Mouse (Mus musculus): ENCODE data around the gene Fuz. TPM values are rescaled to one million over a fixed set of nuclear protein-coding genes. Genes with fewer than 3 reads are reported as not detected.

The Fuz gene
- polyA plus RNA-seq, 1 experiment from 2014 or later, result 19.3 TPM

DNA sequence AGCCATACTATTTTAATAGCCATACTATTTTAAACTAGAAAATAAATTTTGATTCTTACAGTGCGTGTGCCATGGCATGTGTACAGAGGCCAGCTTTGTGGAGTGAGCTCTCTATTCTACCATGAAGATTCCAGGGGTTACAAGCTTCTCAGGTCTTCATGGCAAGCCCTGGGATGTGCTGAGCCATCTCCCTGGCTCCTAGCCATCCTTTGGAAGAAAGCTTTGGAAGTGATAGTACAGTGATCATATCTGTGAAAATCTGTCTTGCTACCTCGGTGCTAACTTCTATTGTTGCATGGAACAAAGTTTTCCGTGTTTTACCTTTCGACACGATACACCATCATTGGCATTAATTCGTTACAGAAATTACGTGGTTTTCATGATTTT, 680 bp upstream of the Fuz start:
- H3K9ac ChIP-seq, result no peak overlapping the region
- peak overlapping the region; percentile 80 for H3K4me2 ChIP-seq
- H3K27me3 ChIP-seq, result no peaks in the 10 kb centered on the region
- peak overlapping the region; percentile 56 for H3K4me3 ChIP-seq
- peaks cover 67% of the 10 kb centered on the region for H3K4me1 ChIP-seq (replicated peaks)
- no peaks in the 10 kb centered on the region for H3K9me3 ChIP-seq
- H3K36me3 ChIP-seq, result peaks cover 16% of the 10 kb centered on the region
- ATAC-seq (ENCODE audit: low FRiP score), result no peak
- peak overlapping the region; percentile 93 for H3K27ac ChIP-seq
- 24% methylated on average over 7 of the region's 7 CpGs for WGBS

DNA sequence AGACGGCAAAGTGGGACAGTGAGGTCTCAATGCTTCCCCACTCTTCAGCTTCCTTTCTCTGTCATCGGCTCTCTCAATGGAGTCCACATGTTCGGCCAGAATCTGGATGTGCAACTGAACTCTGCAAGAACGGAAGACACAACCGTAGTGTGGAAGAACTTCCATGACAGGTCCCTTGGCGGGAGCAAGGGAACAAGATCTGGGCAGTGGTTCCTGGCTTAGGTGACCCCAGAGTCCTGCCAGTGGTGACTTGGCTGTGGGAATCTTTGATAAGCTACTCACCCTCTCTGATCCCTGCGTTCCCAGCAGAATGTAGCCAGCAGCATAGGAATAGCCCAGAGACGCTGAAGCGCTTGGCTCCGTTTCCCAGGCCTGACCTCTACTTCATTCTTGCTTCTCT, 620 bp downstream of the Fuz start:
- Histone ChIP-seq H3K27ac (peak overlapping the region; percentile 93), H3K4me3 (peak overlapping the region; percentile 56), H3K27me3 (no peaks in the 10 kb centered on the region), H3K9me3 (no peaks in the 10 kb centered on the region), H3K36me3 (peaks cover 29% of the 10 kb centered on the region), H3K9ac (peak overlapping the region; percentile 76), H3K4me2 (peak overlapping the region; percentile 80), H3K4me1 (replicated peaks) (peaks cover 61% of the 10 kb centered on the region)
- WGBS, result 28% methylated on average over 10 of the region's 10 CpGs
- no peak for ATAC-seq (ENCODE audit: low FRiP score)

DNA sequence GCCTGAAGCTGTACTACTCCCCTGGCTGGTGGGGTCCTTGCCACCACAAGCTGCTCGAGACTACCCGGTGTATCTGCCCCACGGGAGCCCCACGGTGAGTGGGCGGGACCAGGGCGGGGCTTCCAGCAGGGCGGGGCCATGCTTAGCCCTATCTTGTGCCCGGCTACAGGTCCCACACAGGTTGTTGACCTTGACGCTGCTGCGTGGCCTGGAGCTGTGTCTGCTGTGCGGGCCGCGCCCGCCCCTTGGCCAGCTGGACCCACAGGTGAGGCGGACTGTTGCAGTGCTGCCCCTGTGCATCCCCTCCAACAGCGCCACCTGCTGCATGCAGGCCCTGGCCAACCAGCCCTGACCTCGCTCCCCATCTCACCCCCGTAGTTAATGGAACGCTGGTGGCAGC, 2.7 kb downstream of the Fuz start:
- no peak for ATAC-seq (ENCODE audit: low FRiP score)
- Histone ChIP-seq H3K4me2 (peak overlapping the region; percentile 30; the same call in 1 of the 2 replicates), H3K9me3 (no peaks in the 10 kb centered on the region), H3K36me3 (peaks cover 49% of the 10 kb centered on the region), H3K4me1 (replicated peaks) (peaks cover 53% of the 10 kb centered on the region), H3K9ac (peak overlapping the region; percentile 76; the same call in 1 of the 2 replicates), H3K27ac (peak overlapping the region; percentile 4; the same call in 1 of the 2 replicates), H3K27me3 (no peaks in the 10 kb centered on the region), H3K4me3 (no peak overlapping the region)
- 39% methylated on average over 19 of the region's 19 CpGs for WGBS

DNA sequence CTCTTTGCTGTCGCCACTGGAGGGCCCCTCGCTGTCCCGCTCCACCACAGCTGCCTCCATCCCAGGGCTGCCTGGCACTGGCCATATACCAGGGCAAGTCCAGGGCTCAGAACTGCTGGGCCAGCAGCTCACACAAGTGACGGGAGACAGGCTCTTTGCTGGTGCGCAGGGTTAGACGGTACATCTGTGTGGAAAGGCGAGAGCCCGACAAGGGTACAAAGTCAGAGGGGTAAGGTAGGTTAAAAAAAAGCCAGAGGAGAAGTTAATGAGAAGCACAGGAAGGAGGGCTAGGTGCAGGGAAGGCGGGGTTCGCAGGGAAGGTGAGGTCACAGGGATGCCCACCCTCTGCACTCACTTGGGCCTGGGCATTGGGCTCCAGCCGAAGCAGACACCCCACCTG, 4.8 kb downstream of the Fuz start:
- Histone ChIP-seq H3K36me3 (peaks cover 69% of the 10 kb centered on the region), H3K4me1 (replicated peaks) (peaks cover 38% of the 10 kb centered on the region), H3K4me3 (no peak overlapping the region), H3K9ac (no peak overlapping the region; the same call in 1 of the 2 replicates), H3K27me3 (no peaks in the 10 kb centered on the region), H3K9me3 (no peaks in the 10 kb centered on the region), H3K27ac (no peak overlapping the region), H3K4me2 (no peak overlapping the region)
- whole genome bisulfite sequencing, result 85% methylated on average over 11 of the region's 11 CpGs
- ATAC-seq (ENCODE audit: low FRiP score), result no peak

DNA sequence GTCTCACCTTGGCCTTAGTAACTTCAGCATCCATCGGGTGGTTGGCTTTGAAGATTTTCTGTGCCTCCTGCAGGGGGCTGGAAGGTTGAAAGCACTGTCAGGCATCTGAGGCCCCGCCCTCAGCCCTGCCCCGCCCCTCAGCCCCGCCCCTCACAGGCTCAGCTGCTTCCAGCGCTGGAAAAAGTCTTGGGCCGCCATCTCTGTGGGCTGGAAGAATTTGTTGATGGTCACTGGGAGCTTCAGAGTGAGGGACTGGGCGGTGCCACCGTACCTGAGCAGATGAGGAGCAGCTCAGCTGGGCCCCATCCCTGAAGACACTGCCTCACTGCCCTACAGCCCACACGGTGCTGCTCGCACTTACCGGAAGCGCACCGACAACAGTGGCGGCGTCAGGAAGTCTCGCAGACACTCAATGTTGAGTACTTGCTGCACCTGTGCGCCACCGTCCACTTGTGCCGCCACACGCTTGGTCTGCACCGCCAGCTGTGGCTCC, 5.4 kb downstream of the Fuz start:
- no peak for ATAC-seq (ENCODE audit: low FRiP score)

DNA sequence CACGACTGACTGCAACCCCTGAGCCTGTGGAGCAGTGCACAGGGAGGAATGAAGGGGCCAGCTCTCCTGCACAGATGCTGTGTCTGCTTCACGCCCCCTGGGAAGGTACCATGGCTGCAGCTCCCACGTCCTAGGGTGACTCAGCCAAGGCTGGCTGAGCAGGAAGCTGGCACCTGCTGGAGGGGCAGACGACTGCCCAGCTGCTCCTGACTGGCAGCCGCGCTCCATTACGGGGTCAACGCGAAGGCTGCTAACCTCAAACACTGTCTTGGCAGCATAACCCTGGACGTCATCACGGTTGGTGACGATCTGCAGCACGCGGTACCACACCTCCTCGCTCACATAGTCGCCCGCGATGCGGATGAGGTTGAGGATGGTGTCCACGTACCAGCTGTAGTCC, 9.6 kb downstream of the Fuz start:
- Histone ChIP-seq H3K27me3 (no peaks in the 10 kb centered on the region), H3K4me1 (replicated peaks) (peaks cover 11% of the 10 kb centered on the region), H3K9me3 (no peaks in the 10 kb centered on the region), H3K9ac (no peak overlapping the region), H3K36me3 (peaks cover 99% of the 10 kb centered on the region), H3K27ac (no peak overlapping the region), H3K4me3 (no peak overlapping the region), H3K4me2 (no peak overlapping the region)
- WGBS, result 93% methylated on average over 20 of the region's 20 CpGs
- no peak for ATAC-seq (ENCODE audit: low FRiP score)

More for the DNA sequence above, 5.4 kb downstream of the Fuz start:
- peaks cover 76% of the 10 kb centered on the region for H3K36me3 ChIP-seq
- 0 out of 2 replicates have a peak overlapping the region, but pooled peaks have one; percentile 44 for H3K27ac ChIP-seq
- no peak overlapping the region for H3K4me3 ChIP-seq
- 20% methylated on average over 21 of the region's 21 CpGs for WGBS
- H3K27me3 ChIP-seq, result no peaks in the 10 kb centered on the region
- H3K4me2 ChIP-seq, result peak overlapping the region; percentile 42
- peaks cover 37% of the 10 kb centered on the region for H3K4me1 ChIP-seq (replicated peaks)
- peak overlapping the region; percentile 35; the same call in 1 of the 2 replicates for H3K9ac ChIP-seq
- no peaks in the 10 kb centered on the region for H3K9me3 ChIP-seq

DNA sequence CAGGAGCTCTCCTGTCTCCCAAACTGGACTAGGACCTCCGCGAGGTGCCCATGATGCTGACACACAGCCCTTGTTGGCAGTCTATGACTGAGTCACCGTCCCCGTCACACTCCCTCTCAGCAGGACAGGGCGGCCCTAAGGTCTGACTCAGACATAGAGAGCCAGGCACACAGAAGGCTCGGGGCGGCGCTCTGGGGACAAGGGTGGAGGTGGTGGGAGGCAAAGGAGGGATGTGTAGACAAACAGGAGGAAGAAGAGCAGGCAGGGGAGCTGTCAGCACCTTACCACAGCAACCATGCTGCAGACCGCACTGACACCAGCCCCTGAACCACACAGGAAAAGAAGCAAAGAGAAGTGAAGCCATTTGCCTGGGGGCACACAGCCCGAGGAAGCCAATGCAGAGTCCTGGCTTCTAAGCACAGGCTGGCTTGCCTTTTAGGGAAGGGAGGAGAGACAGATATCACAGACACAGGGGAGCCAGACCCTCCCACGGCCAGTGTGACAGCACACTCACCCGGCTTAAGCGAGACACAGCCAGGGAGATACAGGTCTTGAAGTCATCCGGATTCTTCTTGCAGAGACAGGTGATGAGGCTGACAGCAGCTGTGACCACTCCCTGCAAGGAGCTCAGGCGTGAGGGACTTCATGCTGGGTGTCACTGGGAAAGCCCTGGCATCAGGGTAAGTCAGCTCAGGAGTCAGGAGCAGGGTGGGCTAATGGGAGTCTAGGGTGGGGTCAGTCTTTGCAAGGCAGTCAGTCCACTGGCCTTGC, 13.0 kb downstream of the Fuz start:
- peaks cover 100% of the 10 kb centered on the region for H3K36me3 ChIP-seq
- no peaks in the 10 kb centered on the region for H3K9me3 ChIP-seq
- no peak overlapping the region for H3K4me2 ChIP-seq
- H3K27ac ChIP-seq, result no peak overlapping the region
- no peak for ATAC-seq (ENCODE audit: low FRiP score)
- H3K9ac ChIP-seq, result no peak overlapping the region
- H3K27me3 ChIP-seq, result no peaks in the 10 kb centered on the region
- WGBS, result 93% methylated on average over 15 of the region's 15 CpGs
- no peak overlapping the region for H3K4me3 ChIP-seq
- no peaks in the 10 kb centered on the region for H3K4me1 ChIP-seq (replicated peaks)

DNA sequence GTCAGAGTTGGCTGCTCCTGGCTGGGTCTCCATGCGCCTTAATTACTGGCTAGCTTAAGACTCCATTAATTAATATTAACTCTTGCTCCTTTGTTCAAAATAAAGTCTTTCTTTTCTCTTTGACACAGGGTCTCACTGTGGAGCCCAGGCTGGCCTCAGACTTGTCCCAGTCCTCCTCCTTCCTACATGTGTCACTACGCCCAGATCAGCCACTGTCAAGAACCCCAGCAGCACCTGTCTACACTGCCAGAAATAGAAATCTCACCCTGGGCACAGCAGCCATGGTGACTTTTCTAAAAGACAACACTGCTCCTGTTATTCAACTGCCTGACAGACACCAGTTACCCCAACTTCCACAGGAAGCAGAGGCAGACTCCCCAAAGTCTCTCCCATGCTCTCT, 18.5 kb downstream of the Fuz start:
- Histone ChIP-seq H3K27me3 (no peaks in the 10 kb centered on the region), H3K9me3 (no peaks in the 10 kb centered on the region), H3K36me3 (peaks cover 72% of the 10 kb centered on the region), H3K4me2 (no peak overlapping the region), H3K4me3 (no peak overlapping the region), H3K9ac (no peak overlapping the region), H3K27ac (no peak overlapping the region), H3K4me1 (replicated peaks) (0 out of 2 replicates have a peak, but pooled peaks cover 4% of the 10 kb centered on the region)
- 94% methylated on average over 2 of the region's 2 CpGs for WGBS
- no peak for ATAC-seq (ENCODE audit: low FRiP score)

DNA sequence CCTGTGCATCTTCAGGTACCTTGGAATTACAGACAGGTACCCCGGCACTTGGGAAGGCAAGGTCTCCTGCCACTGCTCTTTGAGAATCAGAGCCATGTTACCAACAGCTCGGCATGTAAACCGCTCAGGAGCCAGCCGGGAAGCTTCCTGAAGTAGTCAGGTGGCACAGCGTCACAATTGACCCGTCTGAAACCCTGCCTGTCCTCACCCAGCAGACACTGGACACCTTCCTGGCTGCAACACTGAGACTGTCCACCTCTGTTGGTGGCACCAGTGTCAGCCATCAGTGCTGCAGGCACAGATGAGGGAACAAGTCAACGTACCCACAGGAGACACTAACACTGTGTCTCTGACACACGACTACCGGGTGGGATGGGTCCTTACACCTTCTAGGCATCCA, 19.4 kb downstream of the Fuz start:
- H3K27ac ChIP-seq, result no peak overlapping the region
- H3K4me2 ChIP-seq, result no peak overlapping the region
- no peak overlapping the region for H3K9ac ChIP-seq
- ATAC-seq (ENCODE audit: low FRiP score), result no peak
- H3K9me3 ChIP-seq, result no peaks in the 10 kb centered on the region
- no peaks in the 10 kb centered on the region for H3K27me3 ChIP-seq
- 90% methylated on average over 9 of the region's 9 CpGs for WGBS
- H3K4me3 ChIP-seq, result no peak overlapping the region
- peaks cover 63% of the 10 kb centered on the region for H3K36me3 ChIP-seq
- 0 out of 2 replicates have a peak, but pooled peaks cover 4% of the 10 kb centered on the region for H3K4me1 ChIP-seq (replicated peaks)

DNA sequence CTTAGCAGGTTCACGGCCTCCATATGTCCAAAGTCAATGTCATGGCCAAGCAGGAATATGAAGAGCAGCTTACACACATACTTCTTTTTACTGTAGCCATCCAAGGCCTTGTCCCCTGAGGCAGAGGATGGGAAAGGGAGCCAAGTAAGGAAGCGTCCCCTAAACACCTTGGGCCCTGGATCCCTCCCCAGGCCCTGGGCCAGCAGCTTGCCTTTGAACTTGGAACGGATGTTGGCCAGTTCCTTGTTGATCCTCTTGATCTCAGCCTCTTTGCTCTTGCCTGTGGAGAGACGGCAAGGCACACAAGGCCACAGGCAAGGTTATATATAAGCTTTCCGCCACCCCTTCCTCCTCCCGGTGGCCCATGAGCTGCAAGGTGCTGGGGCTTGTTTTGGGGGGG, 20.3 kb downstream of the Fuz start:
- no peak overlapping the region for H3K4me2 ChIP-seq
- H3K4me1 ChIP-seq (replicated peaks), result 0 out of 2 replicates have a peak, but pooled peaks cover 4% of the 10 kb centered on the region
- peaks cover 54% of the 10 kb centered on the region for H3K36me3 ChIP-seq
- no peaks in the 10 kb centered on the region for H3K9me3 ChIP-seq
- H3K27me3 ChIP-seq, result no peaks in the 10 kb centered on the region
- no peak overlapping the region for H3K9ac ChIP-seq
- no peak overlapping the region for H3K4me3 ChIP-seq
- ATAC-seq (ENCODE audit: low FRiP score), result no peak
- no peak overlapping the region for H3K27ac ChIP-seq
- 90% methylated on average over 6 of the region's 6 CpGs for WGBS

DNA sequence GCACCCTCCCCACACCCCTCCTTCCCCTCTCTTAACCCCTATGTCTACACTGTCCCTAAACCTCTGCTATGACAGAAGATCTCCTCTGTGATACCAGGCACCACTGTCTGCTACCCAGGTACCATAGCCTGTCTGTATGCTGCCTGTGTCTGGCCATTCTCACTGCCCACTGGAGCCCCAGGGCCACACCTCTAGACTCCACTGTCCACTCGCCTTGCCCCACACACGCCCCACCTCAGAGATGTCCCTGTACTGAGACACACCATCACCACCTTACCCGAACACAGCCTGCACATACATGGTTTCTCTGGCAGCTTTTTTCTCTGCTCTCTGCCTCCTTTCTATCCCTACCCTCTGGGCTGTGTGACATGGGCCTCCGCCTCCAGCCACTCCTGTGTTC, 21.0 kb downstream of the Fuz start:
- Histone ChIP-seq H3K9me3 (no peaks in the 10 kb centered on the region), H3K9ac (no peak overlapping the region), H3K27me3 (no peaks in the 10 kb centered on the region), H3K4me2 (no peak overlapping the region), H3K36me3 (peaks cover 51% of the 10 kb centered on the region), H3K4me1 (replicated peaks) (0 out of 2 replicates have a peak, but pooled peaks cover 4% of the 10 kb centered on the region), H3K27ac (no peak overlapping the region), H3K4me3 (no peak overlapping the region)
- peak; percentile 49; the same call in 1 of the 2 replicates for ATAC-seq (ENCODE audit: low FRiP score)
- WGBS, result 96% methylated on average over 4 of the region's 4 CpGs

DNA sequence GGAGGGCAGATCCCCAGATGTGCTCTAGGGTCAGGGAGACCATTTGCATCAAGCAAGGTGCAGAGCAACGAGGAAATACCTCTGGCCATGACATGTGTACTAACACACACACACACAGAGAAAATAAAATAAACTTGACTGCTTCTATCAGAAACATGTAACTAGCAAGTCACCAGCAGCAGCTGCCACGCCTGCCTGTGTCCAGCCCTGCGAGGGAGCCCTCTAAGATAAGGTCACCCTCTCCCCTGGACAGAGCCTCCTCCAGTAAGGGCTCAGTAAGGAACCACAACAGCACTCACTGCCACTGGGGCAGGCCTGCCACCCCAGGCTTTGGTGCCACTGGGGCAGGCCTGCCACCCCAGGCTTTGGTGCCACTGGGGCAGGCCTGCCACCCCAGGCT, 22.3 kb downstream of the Fuz start:
- Histone ChIP-seq H3K4me1 (replicated peaks) (0 out of 2 replicates have a peak, but pooled peaks cover 4% of the 10 kb centered on the region), H3K9me3 (no peaks in the 10 kb centered on the region), H3K36me3 (peaks cover 51% of the 10 kb centered on the region), H3K4me2 (no peak overlapping the region), H3K4me3 (no peak overlapping the region), H3K27me3 (no peaks in the 10 kb centered on the region), H3K27ac (no peak overlapping the region), H3K9ac (no peak overlapping the region; the same call in 1 of the 2 replicates)
- ATAC-seq (ENCODE audit: low FRiP score), result no peak
- 91% methylated on average over 3 of the region's 3 CpGs for WGBS
